Mouse (Mus musculus) hindbrain, postnatal 0 days (tissue): ENCODE data around the gene Krt222. TPM values are rescaled to one million over a fixed set of nuclear protein-coding genes. Genes with fewer than 3 reads are reported as not detected.
"Not testable (repeated sequence)": the region's sequence is repeated elsewhere in the genome, so short reads cannot be mapped to it uniquely, and the experiment has no call there.

Source experiments
- ATAC-seq: fragments of 200-750 bp; cut with Nextera tagmentation; 2 replicates; pipeline ENCODE4 v1.8.0; 2017; ENCODE audit warnings: mild to moderate bottlenecking, moderate TSS enrichment, moderate library complexity
- DNase-seq: peaks from one replicate; pipeline ENCODE4 v3.0.0-alpha.2; 2015; ENCODE audit warnings: low spot score
- H3K27ac ChIP-seq: fragments of 300-500 bp; sonication (generic); 2 replicates; pipeline ENCODE4 v1.5.1; 2014; ENCODE audit warnings: mild to moderate bottlenecking
- H3K27me3 ChIP-seq: fragments of 300-500 bp; sonication (generic); 2 replicates; pipeline ENCODE4 v1.6.1; 2014; ENCODE audit warnings: low read length, mixed read lengths; ENCODE audit not compliant: insufficient read depth
- H3K36me3 ChIP-seq: fragments of 300-500 bp; sonication (generic); 2 replicates; pipeline ENCODE4 v1.6.1; 2014; ENCODE audit warnings: low read length, mixed read lengths; ENCODE audit not compliant: insufficient read depth
- H3K4me1 ChIP-seq: fragments of 300-500 bp; sonication (generic); 2 replicates; pipeline ENCODE4 v1.6.1; 2014; ENCODE audit warnings: antibody characterized with exemption, low read length, mixed read lengths; ENCODE audit not compliant: insufficient read depth
- H3K4me2 ChIP-seq: fragments of 300-500 bp; sonication (generic); 2 replicates; pipeline ENCODE4 v1.6.1; 2014; ENCODE audit warnings: low read depth, mild to moderate bottlenecking, low read length, moderate library complexity, mixed read lengths
- H3K4me3 ChIP-seq: fragments of 300-500 bp; sonication (generic); 2 replicates; pipeline ENCODE4 v1.5.1; 2014; ENCODE audit warnings: low read length
- H3K9ac ChIP-seq: fragments of 300-500 bp; sonication (generic); replicated peaks from 2 replicates; pipeline ENCODE4 v1.6.1; 2014; ENCODE audit warnings: mild to moderate bottlenecking, low read length, moderate library complexity, mixed read lengths
- H3K9me3 ChIP-seq: fragments of 300-500 bp; sonication (generic); 2 replicates; pipeline ENCODE4 v1.6.1; 2016; ENCODE audit warnings: low read length, mixed read lengths
- CTCF ChIP-seq: IDR thresholded peaks from 2 replicates; pipeline ENCODE4 v1.5.1; 2016; ENCODE audit warnings: antibody characterized with exemption, control low read depth, low read depth
- WGBS: fragments of 180-500 bp; shearing (Covaris S2); extraction: QIAGEN DNeasy Blood & Tissue Kit; methylation state at CpG from one replicate; pipeline ENCODE4 v1.1.7; 2014; 5-methylcytosine and 5-hydroxymethylcytosine counted together
- polyA plus RNA-seq: library from polyadenylated mRNA; unstranded; fragments of >200 nt; fragmentation: Nextera tagmentation; extraction: Ambion mirVana; gene quantifications from 2 replicates; pipeline ENCODE4 v1.2.1, GENCODE M21; 2015
- total RNA-seq: library from RNA; depleted of rRNA; stranded (reverse); fragments of >200 nt; gene quantifications from 2 replicates; pipeline ENCODE4 v1.2.3, GENCODE M21; 2014

Gene Krt222
- total and polyA plus RNA-seq, 2 experiments from 2014 or later: 10.7 to 12.9 TPM

DNA sequence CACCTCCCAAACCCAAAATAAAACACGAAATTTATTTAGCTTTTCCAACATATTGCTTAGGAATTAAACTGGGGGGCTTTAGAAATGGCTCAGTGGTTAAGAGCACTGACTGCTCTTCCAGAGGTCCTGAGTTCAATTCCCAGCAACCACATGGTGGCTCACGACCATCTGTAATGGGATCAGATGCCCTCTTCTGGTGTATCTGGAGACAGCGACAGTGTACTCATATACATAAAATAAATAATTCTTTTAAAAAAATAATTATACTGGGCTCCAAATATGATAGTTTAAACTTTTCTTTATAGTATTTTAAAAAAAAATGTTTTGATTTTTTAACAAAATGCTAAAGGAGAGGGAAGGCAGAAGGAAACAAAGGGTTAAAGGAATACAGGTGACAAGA, 634 bp upstream of the Krt222 start:
- WGBS: 45% methylated on average over 3 of the region's 3 CpGs
- peak overlapping the region; percentile 58 for H3K4me2 ChIP-seq
- H3K27me3 ChIP-seq, H3K9ac ChIP-seq, ATAC-seq, H3K9me3 ChIP-seq, DNase-seq, H3K36me3 ChIP-seq, H3K4me1 ChIP-seq: not testable (repeated sequence)
- H3K4me3 ChIP-seq: peak overlapping the region; percentile 40
- H3K27ac ChIP-seq: peak overlapping the region; percentile 78; the same call in 1 of the 2 replicates
- TF ChIP-seq CTCF: peak; percentile 24; the same call in 1 of the 2 replicates

DNA sequence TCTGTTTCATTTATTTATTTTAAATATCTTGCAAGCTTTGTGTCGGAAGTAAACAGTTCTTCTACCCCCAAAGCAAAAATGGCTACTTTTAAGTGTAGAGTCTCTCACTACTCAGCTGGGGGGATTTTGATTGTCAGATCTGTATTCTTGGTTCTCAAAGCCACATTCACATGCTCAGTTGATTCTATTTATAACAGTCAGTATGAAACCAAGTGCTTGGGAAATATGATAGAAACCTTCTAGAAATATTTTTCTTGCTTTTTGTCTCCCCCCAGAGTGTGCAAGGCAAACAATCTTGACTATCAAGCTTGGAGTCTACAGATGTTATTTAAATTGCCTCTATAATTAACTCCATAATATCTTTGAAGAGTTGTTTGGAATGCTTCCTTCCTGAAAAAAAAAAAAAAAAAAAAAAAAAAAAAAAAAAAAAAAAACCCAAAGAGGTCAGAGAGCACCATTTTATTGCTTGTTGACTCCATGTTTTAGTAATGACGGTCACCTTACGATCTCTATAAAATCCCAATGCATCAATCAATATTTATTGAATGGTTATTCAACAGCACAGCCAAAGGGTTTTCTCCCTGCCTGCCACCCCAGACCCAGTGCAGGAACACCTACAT, 575 bp downstream of the Krt222 start:
- Histone ChIP-seq H3K36me3 (no peaks in the 10 kb centered on the region), H3K9me3 (no peaks in the 10 kb centered on the region), H3K4me1 (no peaks in the 10 kb centered on the region), H3K27ac (peak overlapping the region; percentile 78), H3K9ac (peak overlapping the region; percentile 54), H3K27me3 (no peaks in the 10 kb centered on the region), H3K4me3 (peak overlapping the region; percentile 40), H3K4me2 (peak overlapping the region; percentile 58)
- WGBS: 50% methylated on average over 3 of the region's 3 CpGs
- no peak for TF ChIP-seq CTCF
- DNase-seq: no peak
- ATAC-seq: no peak

DNA sequence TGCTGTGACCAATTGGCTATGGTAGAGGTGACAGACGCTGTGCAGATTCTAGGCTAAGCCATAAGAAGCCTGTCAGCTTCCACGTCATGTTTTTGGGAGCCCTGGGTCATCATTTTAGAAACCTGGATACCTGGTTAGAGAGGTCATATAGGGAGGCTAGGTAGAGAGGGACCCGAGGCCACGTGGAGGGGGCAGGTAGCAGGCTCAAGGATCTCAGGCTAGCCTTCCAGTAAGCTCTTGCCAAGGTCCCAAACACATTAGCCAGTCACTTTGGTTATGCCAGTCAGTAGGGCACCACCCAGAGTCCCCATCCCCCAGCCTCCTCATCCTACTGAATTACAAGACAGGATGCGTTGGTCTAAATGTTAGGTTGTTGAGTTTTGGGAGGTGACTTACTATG, 1.8 kb downstream of the Krt222 start:
- Histone ChIP-seq H3K27me3 (no peaks in the 10 kb centered on the region), H3K9me3 (no peaks in the 10 kb centered on the region), H3K4me2 (no peak overlapping the region), H3K9ac (no peak overlapping the region), H3K36me3 (no peaks in the 10 kb centered on the region), H3K4me3 (no peak overlapping the region), H3K27ac (no peak overlapping the region), H3K4me1 (no peaks in the 10 kb centered on the region)
- WGBS: 70% methylated on average over 5 of the region's 5 CpGs
- no peak for TF ChIP-seq CTCF
- ATAC-seq: no peak
- DNase-seq: no peak

DNA sequence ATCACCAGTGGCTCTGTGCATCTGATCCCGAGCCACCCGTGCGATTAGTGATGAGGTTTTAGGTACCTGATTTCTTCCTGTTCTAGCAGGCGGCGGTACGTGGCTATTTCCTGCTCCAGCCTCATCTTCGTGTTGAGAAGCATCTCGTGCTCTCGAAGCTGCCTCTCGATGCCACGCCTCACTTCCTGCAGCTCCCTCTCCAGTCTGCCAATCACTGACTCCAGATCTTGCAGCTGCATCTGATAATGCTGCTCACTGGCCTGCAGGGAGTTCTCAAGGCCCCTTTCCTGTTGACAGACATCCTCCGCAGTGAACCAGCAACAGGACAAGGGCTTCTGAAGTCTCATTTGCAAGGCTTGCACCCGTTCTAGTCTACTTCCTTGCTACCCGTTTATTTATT, 5.4 kb downstream of the Krt222 start:
- Histone ChIP-seq H3K9me3 (no peaks in the 10 kb centered on the region), H3K27ac (no peak overlapping the region), H3K9ac (no peak overlapping the region), H3K4me2 (no peak overlapping the region), H3K27me3 (no peaks in the 10 kb centered on the region), H3K4me1 (no peaks in the 10 kb centered on the region), H3K36me3 (no peaks in the 10 kb centered on the region), H3K4me3 (no peak overlapping the region)
- TF ChIP-seq CTCF: no peak
- DNase-seq (no peak), ATAC-seq (no peak)
- WGBS: 62% methylated on average over 14 of the region's 14 CpGs

DNA sequence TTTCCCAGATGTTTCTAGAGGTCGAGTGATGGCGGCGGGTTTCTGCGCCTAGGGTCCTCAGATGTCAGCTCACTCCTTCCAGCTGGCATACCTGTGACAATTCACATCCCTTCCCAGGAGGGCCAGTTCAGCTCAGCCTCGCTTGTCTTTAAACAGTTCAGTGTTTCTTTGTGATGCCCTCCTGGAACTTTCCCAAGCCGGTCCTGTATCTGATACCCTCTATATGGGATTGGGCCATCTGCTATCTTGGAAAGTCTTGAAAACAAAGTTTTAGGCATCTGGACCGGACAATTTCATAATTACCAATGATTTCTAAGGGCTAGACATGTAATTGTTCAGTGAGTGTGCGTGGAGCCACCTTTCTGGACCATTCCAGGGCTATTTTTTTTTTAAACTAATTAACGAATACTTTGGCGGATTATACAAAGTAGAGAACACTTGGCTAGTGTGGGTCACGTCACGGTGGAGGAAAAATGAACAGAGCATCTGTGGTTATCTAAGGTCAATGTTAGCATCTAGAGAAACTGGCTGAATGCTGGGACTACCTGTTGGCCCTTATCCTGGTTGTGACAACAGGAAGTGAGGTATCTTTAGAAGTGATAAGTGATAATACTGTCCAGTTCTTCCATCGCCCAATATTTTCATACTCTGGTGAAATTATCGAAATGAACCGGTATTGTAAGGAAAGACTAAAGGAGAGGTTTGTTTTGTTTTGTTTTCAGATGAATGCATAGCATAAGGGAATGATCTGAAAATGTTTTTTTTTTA, 12.7 kb downstream of the Krt222 start:
- Histone ChIP-seq H3K9me3 (no peaks in the 10 kb centered on the region), H3K27ac (peak overlapping the region; percentile 96), H3K9ac (peak overlapping the region; percentile 97), H3K27me3 (no peaks in the 10 kb centered on the region), H3K36me3 (peaks cover 2% of the 10 kb centered on the region; the same call in 1 of the 2 replicates), H3K4me3 (peak overlapping the region; percentile 71), H3K4me1 (no peaks in the 10 kb centered on the region), H3K4me2 (peak overlapping the region; percentile 72)
- no peak for TF ChIP-seq CTCF
- ATAC-seq (no peak), DNase-seq (no peak)
- WGBS: 24% methylated on average over 15 of the region's 15 CpGs

DNA sequence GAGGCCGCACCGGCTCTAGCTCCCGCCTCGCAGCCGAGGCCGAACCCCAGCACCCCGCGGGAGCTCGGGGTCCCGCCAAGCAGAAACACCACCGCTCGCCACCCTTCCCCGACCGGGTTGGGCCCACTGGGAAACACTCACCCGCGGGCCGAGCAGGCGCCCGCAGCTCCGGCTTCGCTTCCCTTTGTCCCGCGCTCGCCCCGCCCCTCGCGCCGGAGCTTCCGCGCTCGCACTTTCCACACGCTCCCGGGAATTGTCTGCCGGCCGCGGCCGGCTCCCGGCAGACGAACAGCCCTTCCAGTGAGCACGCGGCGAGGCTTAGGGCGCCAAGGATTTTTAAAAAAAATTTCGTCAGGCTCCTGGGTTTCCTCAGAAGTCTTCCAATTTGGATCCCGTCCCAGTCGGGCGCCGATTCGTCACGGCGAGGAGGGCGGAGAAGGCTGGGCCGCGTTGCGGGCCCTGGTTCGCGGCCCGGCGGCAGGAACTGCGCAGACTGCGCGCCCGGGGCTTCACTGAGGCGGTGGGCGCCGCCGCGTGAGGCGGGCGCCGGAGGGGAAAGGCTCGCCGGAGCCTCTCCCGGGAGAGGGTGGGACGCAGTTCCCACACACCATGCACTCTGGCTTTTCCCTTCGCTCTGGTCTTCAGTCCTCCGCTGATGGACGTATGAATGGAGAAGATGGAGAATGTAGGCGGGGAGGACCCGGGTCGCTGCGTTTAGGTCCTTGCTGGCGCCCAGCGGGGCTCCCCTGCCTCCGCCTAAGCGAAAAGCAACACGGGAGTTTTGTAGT, 13.4 kb downstream of the Krt222 start, which contains the start of gene Smarce1:
Gene Smarce1, minus strand, starts transcription at position 757 of the 788 bp plus-strand sequence.
- Histone ChIP-seq H3K9me3 (no peaks in the 10 kb centered on the region), H3K27ac (peak within 1 kb of the TSS; percentile 96), H3K4me2 (peak within 1 kb of the TSS; percentile 72), H3K36me3 (peaks cover 4% of the 10 kb centered on the region; the same call in 1 of the 2 replicates), H3K4me1 (no peaks in the 10 kb centered on the region), H3K9ac (peak within 1 kb of the TSS; percentile 97), H3K27me3 (no peaks in the 10 kb centered on the region), H3K4me3 (peak within 1 kb of the TSS; percentile 71)
- TF ChIP-seq CTCF: no peak
- ATAC-seq (peak; percentile 92), DNase-seq (peak; percentile 88)
- under 1% methylated on average over 84 of the region's 87 CpGs for WGBS
